Mouse (Mus musculus) ES-Bruce4 (cell line): ENCODE results near the gene Prkd1. TPM values are rescaled to one million over a fixed set of nuclear protein-coding genes. Genes with fewer than 3 reads are reported as not detected.

ENCODE experiments used
- H3K27ac ChIP-seq: 2 replicates; pipeline ENCODE4 v1.5.1; 2012; ENCODE audit warnings: low read length, inconsistent platforms; ENCODE audit not compliant: insufficient read depth
- H3K27me3 ChIP-seq: 2 replicates; pipeline ENCODE4 v1.6.1; 2012; ENCODE audit warnings: mild to moderate bottlenecking, low read length, inconsistent platforms; ENCODE audit not compliant: control insufficient read depth, poor library complexity, insufficient read depth, severe bottlenecking
- H3K36me3 ChIP-seq: 2 replicates; pipeline ENCODE4 v1.6.1; 2012; ENCODE audit warnings: inconsistent platforms, mild to moderate bottlenecking, low read length, moderate library complexity; ENCODE audit not compliant: control insufficient read depth, poor library complexity, insufficient read depth, severe bottlenecking
- H3K4me1 ChIP-seq: one replicate; pipeline ENCODE4 v1.8.1; 2011; ENCODE audit warnings: low read length; ENCODE audit not compliant: control insufficient read depth, insufficient read depth
- H3K4me3 ChIP-seq: 2 replicates; pipeline ENCODE4 v1.5.1; 2011; ENCODE audit warnings: low read depth, mild to moderate bottlenecking, low read length
- H3K9ac ChIP-seq: 2 replicates; pipeline ENCODE4 v1.6.1; 2012; ENCODE audit warnings: low read depth, mild to moderate bottlenecking, inconsistent platforms; ENCODE audit not compliant: poor library complexity, severe bottlenecking
- H3K9me3 ChIP-seq: replicated peaks from 2 replicates; pipeline ENCODE4 v1.6.1; 2012; ENCODE audit warnings: mild to moderate bottlenecking, low read length, inconsistent platforms; ENCODE audit not compliant: control insufficient read depth, poor library complexity, insufficient read depth, severe bottlenecking
- CTCF ChIP-seq: IDR thresholded peaks from one replicate; pipeline ENCODE4 v1.8.1; 2011; ENCODE audit warnings: low read depth, low read length
- EP300 ChIP-seq: IDR thresholded peaks from 2 replicates; pipeline ENCODE4 v1.6.1; 2011; ENCODE audit warnings: low read depth, low read length; ENCODE audit not compliant: insufficient read depth
- POLR2A ChIP-seq: IDR thresholded peaks from one replicate; pipeline ENCODE4 v1.8.1; 2011; ENCODE audit warnings: low read length; ENCODE audit not compliant: insufficient read depth
- polyA plus RNA-seq: library from polyadenylated mRNA; stranded (reverse); fragments of >200 nt; gene quantifications from 2 replicates; pipeline ENCODE4 v1.2.4, GENCODE M21; 2011; ENCODE audit warnings: low read depth; ENCODE audit not compliant: missing spikeins, insufficient read depth, insufficient read length

Gene Prkd1
- polyA plus RNA-seq, 1 experiment: 3.4 TPM

DNA sequence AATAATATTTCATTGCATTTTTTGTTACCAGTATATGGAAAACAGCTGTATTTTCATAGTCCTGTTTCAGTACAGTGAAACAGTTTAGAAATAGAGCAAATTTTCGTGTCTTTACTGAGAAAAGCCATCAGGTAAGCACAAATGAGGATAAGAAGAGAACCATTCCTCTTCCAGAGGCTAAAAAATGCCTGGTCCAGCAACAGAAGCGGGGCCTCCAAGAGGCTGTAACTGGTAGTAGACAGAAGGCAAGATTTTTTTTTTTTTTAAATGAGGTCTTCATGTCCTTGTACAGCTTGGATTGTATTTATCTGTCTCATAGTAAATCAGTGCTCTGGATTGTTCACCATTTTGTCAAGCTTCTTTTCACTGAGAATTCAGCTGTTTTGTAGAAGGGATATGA, 352.8 kb downstream of the Prkd1 start:
- Histone ChIP-seq H3K27ac (no peak overlapping the region), H3K36me3 (no peaks in the 10 kb centered on the region), H3K9ac (no peak overlapping the region), H3K4me1 (no peaks in the 10 kb centered on the region), H3K9me3 (no peaks in the 10 kb centered on the region), H3K27me3 (no peaks in the 10 kb centered on the region), H3K4me3 (no peak overlapping the region)
- TF ChIP-seq EP300: no peak
- TF ChIP-seq CTCF: no peak
- no peak for TF ChIP-seq POLR2A

DNA sequence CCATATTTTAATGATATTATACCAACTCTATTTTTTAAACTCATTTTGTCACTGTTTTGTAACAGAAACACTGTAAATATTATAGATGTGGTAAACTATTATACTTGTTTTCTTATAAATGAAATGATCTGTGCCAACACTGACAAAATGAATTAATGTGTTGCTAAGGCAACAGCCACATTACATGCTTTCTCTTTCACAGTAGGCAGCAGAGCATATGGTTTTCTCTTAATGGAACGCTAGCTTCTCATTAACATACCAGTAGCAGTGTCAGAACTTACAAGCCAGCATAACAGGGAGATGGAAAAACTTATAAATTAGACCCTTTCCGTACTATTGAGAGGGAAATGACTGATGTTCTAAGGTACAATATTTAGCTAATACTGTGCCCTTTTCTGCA, 353.3 kb downstream of the Prkd1 start:
- Histone ChIP-seq H3K4me1 (no peaks in the 10 kb centered on the region), H3K27me3 (no peaks in the 10 kb centered on the region), H3K27ac (no peak overlapping the region), H3K9ac (no peak overlapping the region), H3K36me3 (no peaks in the 10 kb centered on the region), H3K4me3 (no peak overlapping the region), H3K9me3 (no peaks in the 10 kb centered on the region)
- TF ChIP-seq EP300 (no peak), CTCF (no peak), POLR2A (no peak)

- no peaks in the 10 kb centered on the region for H3K36me3 ChIP-seq
- no peaks in the 10 kb centered on the region for H3K27me3 ChIP-seq
- H3K4me1 ChIP-seq: no peaks in the 10 kb centered on the region
- no peak overlapping the region for H3K27ac ChIP-seq
- H3K9ac ChIP-seq: no peak overlapping the region
- no peak overlapping the region for H3K4me3 ChIP-seq
- no peak for TF ChIP-seq EP300
- no peak for TF ChIP-seq CTCF
- TF ChIP-seq POLR2A: no peak
- H3K9me3 ChIP-seq: no peaks in the 10 kb centered on the region
These were observed 356.1 kb downstream of the Prkd1 start for GRCm38 (mm10) chr12:50292834-50293233.
